Mouse (Mus musculus) CH12.LX (cell line): ENCODE measurements at regions not wholly inside any gene's neighbourhood (a gene's known extent, or its start where the extent isn't known, plus 50 kb on each side); places are given as distances from the start of the nearest gene placed in this dataset.
A peak's percentile ranks its signal among the peaks of the same experiment; 100 is the strongest.

ENCODE experiments used
- DNase-seq: peaks from one replicate; pipeline ENCODE4 v3.0.0-alpha.2; 2013; ENCODE audit errors: extremely low read depth
- H3K27ac ChIP-seq: 2 replicates; pipeline ENCODE4 v1.5.1; 2012; ENCODE audit warnings: low read depth, mild to moderate bottlenecking, control low read depth, moderate library complexity; ENCODE audit not compliant: insufficient read depth
- H3K27me3 ChIP-seq: replicated peaks from 2 replicates; pipeline ENCODE3; 2012; ENCODE audit warnings: inconsistent platforms
- H3K36me3 ChIP-seq, 2 experiments: replicated peaks in 1 of 2; 2 replicates each; pipeline versions ENCODE3 to v1.6.1; 2012; ENCODE audit warnings: inconsistent platforms in 1 of 2, low read length in 1 of 2, mild to moderate bottlenecking in 1 of 2, mixed read lengths in 1 of 2, moderate library complexity in 1 of 2; ENCODE audit not compliant: control insufficient read depth in 1 of 2, insufficient read depth in 1 of 2
- H3K4me1 ChIP-seq, 2 experiments: 2 replicates each; pipeline ENCODE4 v1.6.1; 2012; ENCODE audit warnings: inconsistent platforms in 1 of 2, moderate library complexity in 1 of 2; ENCODE audit not compliant: insufficient read depth in 2 of 2, control insufficient read depth in 1 of 2
- H3K4me2 ChIP-seq: 2 replicates; pipeline ENCODE4 v1.6.1; 2012; ENCODE audit warnings: low read depth, mild to moderate bottlenecking, control low read depth; ENCODE audit not compliant: poor library complexity, insufficient read depth, severe bottlenecking
- H3K4me3 ChIP-seq, 3 experiments: fragments of 150-350 bp in 1 of 3; sonication (generic) in 1 of 3; replicated peaks in 1 of 3; 2 replicates each; pipeline versions ENCODE3 to v1.5.1; 2011 to 2012; ENCODE audit warnings: low read depth in 2 of 3, low read length in 2 of 3, mild to moderate bottlenecking in 2 of 3, moderate library complexity in 2 of 3, control low read depth in 1 of 3, improper control_type of control experiment in 1 of 3, inconsistent platforms in 1 of 3, mixed read lengths in 1 of 3; ENCODE audit not compliant: poor library complexity in 1 of 3
- H3K79me2 ChIP-seq: replicated peaks from 2 replicates; pipeline ENCODE4 v1.6.1; 2012; ENCODE audit warnings: mild to moderate bottlenecking, moderate library complexity; ENCODE audit not compliant: control insufficient read depth, poor library complexity, insufficient read depth, severe bottlenecking; ENCODE audit errors: extremely low read depth
- H3K9ac ChIP-seq: 2 replicates; pipeline ENCODE4 v1.6.1; 2012; ENCODE audit warnings: low read depth, mild to moderate bottlenecking, control low read depth, moderate library complexity; ENCODE audit not compliant: insufficient read depth
- H3K9me3 ChIP-seq: replicated peaks from 2 replicates; pipeline ENCODE3; 2012; ENCODE audit warnings: low read length, inconsistent platforms, mixed read lengths
- BHLHE40 ChIP-seq: IDR thresholded peaks from 2 replicates; pipeline ENCODE4 v1.6.1; 2011; ENCODE audit warnings: mild to moderate bottlenecking, low read depth, low read length, improper control_type of control experiment
- CHD1 ChIP-seq: IDR thresholded peaks from 2 replicates; pipeline ENCODE4 v1.6.1; 2012; ENCODE audit warnings: low read depth, low read length, improper control_type of control experiment, inconsistent platforms
- CHD2 ChIP-seq: IDR thresholded peaks from 2 replicates; pipeline ENCODE4 v1.6.1; 2011; ENCODE audit warnings: low read length, improper control_type of control experiment
- CTCF ChIP-seq, 2 experiments: IDR thresholded peaks in 1 of 2; conservative IDR thresholded peaks in 1 of 2; 2 replicates each; pipeline ENCODE4 v1.5.1; 2011 to 2012; ENCODE audit warnings: low read depth in 2 of 2, low read length in 2 of 2, improper control_type of control experiment in 1 of 2, inconsistent platforms in 1 of 2, mild to moderate bottlenecking in 1 of 2, moderate library complexity in 1 of 2
- E2F4 ChIP-seq: IDR thresholded peaks from 2 replicates; pipeline ENCODE4 v1.6.1; 2011; ENCODE audit warnings: low read depth, low read length, improper control_type of control experiment; ENCODE audit not compliant: insufficient replicate concordance
- ELF1 ChIP-seq: IDR thresholded peaks from 2 replicates; pipeline ENCODE4 v1.6.1; 2014; ENCODE audit warnings: low read depth, mild to moderate bottlenecking, inconsistent platforms, low read length, improper control_type of control experiment
- EP300 ChIP-seq: IDR thresholded peaks from 2 replicates; pipeline ENCODE4 v1.6.1; 2011; ENCODE audit warnings: low read length, improper control_type of control experiment
- ETS1 ChIP-seq: conservative IDR thresholded peaks from 2 replicates; pipeline ENCODE4 v1.6.1; 2012; ENCODE audit warnings: low read depth, mild to moderate bottlenecking, inconsistent platforms, low read length, improper control_type of control experiment, moderate library complexity
- GABPA ChIP-seq: IDR thresholded peaks from 2 replicates; pipeline ENCODE4 v1.6.1; 2012; ENCODE audit warnings: low read depth, low read length, improper control_type of control experiment, inconsistent platforms; ENCODE audit not compliant: insufficient replicate concordance
- HCFC1 ChIP-seq: IDR thresholded peaks from 2 replicates; pipeline ENCODE4 v1.6.1; 2012; ENCODE audit warnings: low read depth, mild to moderate bottlenecking, inconsistent platforms, low read length, improper control_type of control experiment
- IRF4 ChIP-seq: IDR thresholded peaks from 2 replicates; pipeline ENCODE4 v1.6.1; 2014; ENCODE audit warnings: low read depth, mild to moderate bottlenecking, inconsistent platforms, low read length, improper control_type of control experiment
- JUN ChIP-seq: IDR thresholded peaks from 2 replicates; pipeline ENCODE4 v1.6.1; 2011; ENCODE audit warnings: low read depth, mild to moderate bottlenecking, low read length, improper control_type of control experiment, moderate library complexity; ENCODE audit not compliant: insufficient read depth
- JUND ChIP-seq: conservative IDR thresholded peaks from 2 replicates; pipeline ENCODE4 v1.6.1; 2011; ENCODE audit warnings: low read depth, low read length, improper control_type of control experiment
- KAT2A ChIP-seq: IDR thresholded peaks from 2 replicates; pipeline ENCODE4 v1.6.1; 2012; ENCODE audit warnings: low read length, improper control_type of control experiment, inconsistent platforms; ENCODE audit not compliant: insufficient replicate concordance
- MAFK ChIP-seq: IDR thresholded peaks from 2 replicates; pipeline ENCODE4 v1.6.1; 2011; ENCODE audit warnings: low read length, improper control_type of control experiment; ENCODE audit not compliant: insufficient replicate concordance
- MAX ChIP-seq: IDR thresholded peaks from 2 replicates; pipeline ENCODE4 v1.6.1; 2011; ENCODE audit warnings: low read length, improper control_type of control experiment
- MAZ ChIP-seq: IDR thresholded peaks from 2 replicates; pipeline ENCODE4 v1.6.1; 2012; ENCODE audit warnings: low read depth, mild to moderate bottlenecking, inconsistent platforms, low read length, improper control_type of control experiment, moderate library complexity
- MEF2A ChIP-seq: IDR thresholded peaks from 2 replicates; pipeline ENCODE4 v1.6.1; 2014; ENCODE audit warnings: low read depth, mild to moderate bottlenecking, inconsistent platforms, low read length, improper control_type of control experiment, borderline replicate concordance
- MXI1 ChIP-seq: IDR thresholded peaks from 2 replicates; pipeline ENCODE4 v1.6.1; 2011; ENCODE audit warnings: mild to moderate bottlenecking, low read depth, low read length, improper control_type of control experiment
- MYC ChIP-seq: IDR thresholded peaks from 2 replicates; pipeline ENCODE4 v1.6.1; 2011; ENCODE audit warnings: low read depth, mild to moderate bottlenecking, improper control_type of control experiment, low read length
- NELFE ChIP-seq: IDR thresholded peaks from 2 replicates; pipeline ENCODE4 v1.6.1; 2011; ENCODE audit warnings: low read depth, low read length, improper control_type of control experiment
- NRF1 ChIP-seq: IDR thresholded peaks from 2 replicates; pipeline ENCODE4 v1.6.1; 2014; ENCODE audit warnings: low read depth, mild to moderate bottlenecking, inconsistent platforms, low read length, improper control_type of control experiment, moderate library complexity
- PAX5 ChIP-seq: IDR thresholded peaks from 2 replicates; pipeline ENCODE4 v1.6.1; 2012; ENCODE audit warnings: low read length, inconsistent platforms, mixed read lengths
- POLR2A ChIP-seq: IDR thresholded peaks from 2 replicates; pipeline ENCODE4 v1.6.1; 2011; ENCODE audit warnings: low read depth, mild to moderate bottlenecking, improper control_type of control experiment, low read length
- POLR2AphosphoS2 ChIP-seq: IDR thresholded peaks from 2 replicates; pipeline ENCODE4 v1.6.1; 2011; ENCODE audit warnings: low read depth, low read length, improper control_type of control experiment
- RAD21 ChIP-seq: IDR thresholded peaks from 2 replicates; pipeline ENCODE4 v1.6.1; 2011; ENCODE audit warnings: low read depth, mild to moderate bottlenecking, low read length, improper control_type of control experiment, moderate library complexity
- RCOR1 ChIP-seq: conservative IDR thresholded peaks from 2 replicates; pipeline ENCODE4 v1.6.1; 2012; ENCODE audit warnings: low read depth, mild to moderate bottlenecking, inconsistent platforms, low read length, improper control_type of control experiment
- SIN3A ChIP-seq: IDR thresholded peaks from 2 replicates; pipeline ENCODE4 v1.6.1; 2012; ENCODE audit warnings: low read length, improper control_type of control experiment, inconsistent platforms
- SMC3 ChIP-seq: IDR thresholded peaks from 2 replicates; pipeline ENCODE4 v1.6.1; 2011; ENCODE audit warnings: low read depth, low read length, improper control_type of control experiment
- TBP ChIP-seq: conservative IDR thresholded peaks from 2 replicates; pipeline ENCODE4 v1.6.1; 2011; ENCODE audit warnings: low read depth, low read length, improper control_type of control experiment
- TCF12 ChIP-seq: IDR thresholded peaks from 2 replicates; pipeline ENCODE4 v1.6.1; 2014; ENCODE audit warnings: low read depth, mild to moderate bottlenecking, inconsistent platforms, low read length, improper control_type of control experiment
- UBTF ChIP-seq: IDR thresholded peaks from 2 replicates; pipeline ENCODE4 v1.6.1; 2012; ENCODE audit warnings: low read depth, mild to moderate bottlenecking, inconsistent platforms, low read length, improper control_type of control experiment, moderate library complexity
- USF1 ChIP-seq: IDR thresholded peaks from 2 replicates; pipeline ENCODE4 v1.6.1; 2014; ENCODE audit warnings: low read depth, mild to moderate bottlenecking, inconsistent platforms, low read length, improper control_type of control experiment
- USF2 ChIP-seq: conservative IDR thresholded peaks from 2 replicates; pipeline ENCODE4 v1.6.1; 2011; ENCODE audit warnings: low read depth, low read length, improper control_type of control experiment
- ZC3H11A ChIP-seq: IDR thresholded peaks from 2 replicates; pipeline ENCODE4 v1.6.1; 2012; ENCODE audit warnings: low read depth, mild to moderate bottlenecking, inconsistent platforms, low read length, improper control_type of control experiment
- ZKSCAN1 ChIP-seq: IDR thresholded peaks from 2 replicates; pipeline ENCODE4 v1.6.1; 2012; ENCODE audit warnings: low read depth, inconsistent platforms, low read length, improper control_type of control experiment, borderline replicate concordance
- ZMIZ1 ChIP-seq: IDR thresholded peaks from 2 replicates; pipeline ENCODE4 v1.6.1; 2012; ENCODE audit warnings: low read depth, mild to moderate bottlenecking, inconsistent platforms, low read length, improper control_type of control experiment
- ZNF384 ChIP-seq: IDR thresholded peaks from 2 replicates; pipeline ENCODE4 v1.6.1; 2012; ENCODE audit warnings: low read depth, low read length, improper control_type of control experiment, inconsistent platforms
- dilution Hi-C: fragments of 300-500 bp; cut with MboI; formaldehyde crosslinking; loops from 2 replicates; pipeline ENCODE4 v1.14.3; 2020; ENCODE audit warnings: low sequenced_read_pairs; ENCODE audit not compliant: extremely low pct_unique_long_range_greater_than_20kb, extremely low pct_ligation_motif_present
- in situ Hi-C: fragments of 300-500 bp; cut with MboI; formaldehyde crosslinking; loops from 3 replicates; pipeline ENCODE4 v1.14.3; 2019; ENCODE audit warnings: low sequenced_read_pairs, low pct_ligation_motif_present, low pct_unique_long_range_greater_than_20kb, mixed read lengths

DNA sequence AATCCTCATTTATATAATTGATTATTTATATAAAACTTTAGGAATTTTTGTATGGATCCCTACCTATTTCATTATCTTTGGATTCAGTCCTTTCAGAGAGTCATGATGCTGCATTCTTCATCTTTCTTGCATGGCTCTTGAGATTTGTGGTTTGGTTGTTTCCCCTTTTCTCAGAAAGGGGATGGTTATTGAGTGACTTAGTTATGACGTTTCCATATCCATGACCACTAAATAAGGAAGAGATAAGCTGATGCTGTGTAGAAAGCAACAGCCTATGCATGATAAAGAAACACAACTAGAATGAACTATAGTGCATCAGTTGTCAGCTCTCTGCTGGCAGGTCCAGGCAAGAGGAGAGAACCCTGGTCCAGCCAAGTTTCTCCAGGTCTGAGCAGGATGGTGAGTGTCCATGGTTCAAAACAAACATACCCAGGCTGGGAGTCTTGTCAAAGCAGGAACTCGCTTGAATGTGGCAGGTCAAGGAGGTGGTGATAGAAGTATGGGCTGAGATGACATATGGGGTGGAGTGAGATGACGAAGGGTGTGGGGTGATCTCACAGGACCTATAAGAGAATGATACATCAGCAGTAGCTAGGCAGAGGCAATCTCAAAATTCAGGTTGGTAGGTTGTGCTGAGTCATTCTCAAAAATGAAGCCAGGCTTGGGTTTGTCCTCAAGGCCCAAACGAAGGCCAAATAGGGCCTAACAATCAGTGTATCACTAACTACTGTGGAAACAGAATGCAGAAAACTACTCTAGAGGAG is 196.5 kb downstream of the Ahr start:
- Histone ChIP-seq H3K4me2 (peak overlapping the region; percentile 2; the same call in 1 of the 2 replicates), H3K9me3 (no peaks in the 10 kb centered on the region), H3K9ac (no peak overlapping the region), H3K27ac (peak overlapping the region; percentile 32; the same call in 1 of the 2 replicates), H3K4me1 (peaks cover 11 to 15% of the 10 kb centered on the region in 2 experiments), H3K27me3 (no peaks in the 10 kb centered on the region), H3K4me3 (no peak overlapping the region), H3K79me2 (no peaks in the 10 kb centered on the region), H3K36me3 (no peaks in the 10 kb centered on the region)
- in situ Hi-C loops (no loop called here), dilution Hi-C loops (no loop called here)
- no peak for TF ChIP-seq SMC3
- TF ChIP-seq UBTF, result no peak
- no peak for TF ChIP-seq CHD1
- no peak for TF ChIP-seq GABPA
- no peak for TF ChIP-seq BHLHE40
- no peak for TF ChIP-seq JUND
- TF ChIP-seq CHD2, result peak; percentile 96
- TF ChIP-seq KAT2A, result 0 out of 2 replicates have a peak, but pooled peaks have one; percentile 12
- no peak for TF ChIP-seq MYC
- TF ChIP-seq ELF1, result no peak
- no peak for TF ChIP-seq MXI1
- TF ChIP-seq MAX, result peak; percentile 43; the same call in 1 of the 2 replicates
- no peak for TF ChIP-seq NRF1
- TF ChIP-seq USF2, result no peak
- TF ChIP-seq SIN3A, result 0 out of 2 replicates have a peak, but pooled peaks have one; percentile 45
- TF ChIP-seq RAD21, result no peak
- TF ChIP-seq E2F4, result no peak
- TF ChIP-seq JUN, result no peak
- 0 out of 2 replicates have a peak, but pooled peaks have one; percentile 47 for TF ChIP-seq TBP
- TF ChIP-seq PAX5, result no peak
- no peak for TF ChIP-seq ZMIZ1
- no peak for TF ChIP-seq CTCF (conservative IDR thresholded peaks at IDR 0.05 in 1 of 2, IDR thresholded peaks at IDR 0.05 in 1 of 2; ENCODE audit: low read depth in 2 of 2, low read length in 2 of 2)
- no peak for TF ChIP-seq ZC3H11A
- no peak for TF ChIP-seq ZNF384
- TF ChIP-seq MEF2A, result no peak
- no peak for TF ChIP-seq ETS1
- TF ChIP-seq POLR2A, result peak; percentile 33; the same call in 1 of the 2 replicates
- TF ChIP-seq USF1, result no peak
- TF ChIP-seq NELFE, result no peak
- TF ChIP-seq MAFK, result peak; percentile 95
- no peak for TF ChIP-seq ZKSCAN1
- no peak for TF ChIP-seq MAZ
- no peak for TF ChIP-seq POLR2AphosphoS2
- TF ChIP-seq HCFC1, result no peak; the same call in 1 of the 2 replicates
- TF ChIP-seq TCF12, result peak; percentile 56
- no peak for TF ChIP-seq RCOR1
- TF ChIP-seq IRF4, result no peak
- no peak for TF ChIP-seq EP300
- peak; percentile 78 for DNase-seq
